Mouse (Mus musculus) frontal cortex, postnatal 36 days (tissue): Measurements from ENCODE around the gene Dph7.
"Not testable (repeated sequence)": the region's sequence is repeated elsewhere in the genome, so short reads cannot be mapped to it uniquely, and the experiment has no call there.

Experiments
- DNase-seq, 2 experiments: peaks; one replicate each; pipeline ENCODE4 v3.0.0; 2022; ENCODE audit warnings: low spot score in 2 of 2

Dph7 gene

DNA sequence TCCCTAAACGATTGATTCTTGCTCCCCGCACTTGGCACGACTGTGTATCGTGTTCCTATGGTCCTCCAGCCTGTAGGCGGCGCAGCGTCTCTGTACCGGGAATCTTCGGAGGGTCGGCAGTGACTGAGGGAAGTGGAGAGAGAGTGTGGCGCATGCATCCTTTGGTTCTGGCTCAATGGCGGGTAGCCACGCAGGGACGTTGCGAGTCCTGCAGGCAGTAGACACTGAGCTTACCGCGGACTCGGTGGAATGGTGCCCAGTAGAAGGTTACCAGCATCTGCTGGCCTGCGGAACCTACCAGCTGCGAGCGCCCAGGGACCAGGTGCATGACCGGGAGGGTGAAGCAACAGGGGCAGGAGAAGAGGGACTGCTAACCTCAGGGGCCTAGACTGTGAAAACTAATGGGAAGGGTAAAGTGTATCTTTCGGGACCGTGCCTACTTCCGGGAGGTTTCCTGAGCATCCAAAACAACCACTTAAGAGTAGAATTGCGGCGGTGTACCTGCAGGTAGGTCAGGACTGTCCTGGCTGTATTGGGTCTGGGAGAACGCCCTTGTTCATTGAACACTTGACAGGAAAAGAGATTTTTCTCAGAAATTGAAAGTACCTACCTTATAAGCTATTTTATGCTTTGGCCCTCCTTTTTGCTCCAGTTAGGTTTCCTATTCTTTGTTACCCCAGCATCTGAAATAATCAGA is at the start of gene Dph7:
TSS of gene Dph7 (plus strand) at position 97 of the 697 bp plus-strand sequence.
- DNase-seq: peak; percentile 91

DNA sequence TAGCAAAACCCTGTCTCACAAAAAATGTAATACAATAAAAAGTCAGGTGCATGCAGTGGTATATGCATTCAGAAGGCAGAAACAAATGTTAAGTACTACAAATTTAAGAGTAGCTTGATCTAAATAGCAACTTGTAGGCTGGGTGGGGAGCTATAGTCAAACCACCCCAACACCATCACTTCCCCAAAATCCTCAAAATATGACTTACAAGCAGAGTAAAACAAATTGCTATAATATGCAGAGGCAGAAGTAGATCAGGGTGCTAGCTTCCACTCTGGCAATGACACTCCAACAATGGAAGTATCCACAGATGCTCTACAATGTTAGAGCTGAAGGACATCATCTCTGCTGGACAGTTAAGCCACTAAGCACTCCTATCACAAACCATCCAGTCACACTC is 49.6 kb upstream of the Dph7 start:
- DNase-seq: no peak

DNA sequence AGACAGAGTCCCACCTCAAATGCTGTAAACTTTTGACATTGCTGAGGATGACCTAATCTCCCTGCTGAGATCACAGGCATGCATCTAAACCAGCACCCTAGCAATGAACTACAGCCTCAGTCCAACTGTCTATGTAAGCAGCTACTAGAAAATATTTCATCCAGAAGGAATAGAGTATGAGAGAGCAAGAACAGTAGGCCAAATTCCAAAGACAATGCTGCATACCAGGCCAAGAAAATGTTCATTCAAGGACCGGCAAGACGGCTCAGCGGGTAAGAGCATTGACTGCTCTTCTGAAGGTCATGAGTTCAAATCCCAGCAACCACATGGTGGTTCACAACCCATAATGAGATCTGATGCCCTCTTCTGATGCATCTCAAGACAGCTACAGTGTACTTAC is 47.4 kb upstream of the Dph7 start:
- no peak for DNase-seq

DNA sequence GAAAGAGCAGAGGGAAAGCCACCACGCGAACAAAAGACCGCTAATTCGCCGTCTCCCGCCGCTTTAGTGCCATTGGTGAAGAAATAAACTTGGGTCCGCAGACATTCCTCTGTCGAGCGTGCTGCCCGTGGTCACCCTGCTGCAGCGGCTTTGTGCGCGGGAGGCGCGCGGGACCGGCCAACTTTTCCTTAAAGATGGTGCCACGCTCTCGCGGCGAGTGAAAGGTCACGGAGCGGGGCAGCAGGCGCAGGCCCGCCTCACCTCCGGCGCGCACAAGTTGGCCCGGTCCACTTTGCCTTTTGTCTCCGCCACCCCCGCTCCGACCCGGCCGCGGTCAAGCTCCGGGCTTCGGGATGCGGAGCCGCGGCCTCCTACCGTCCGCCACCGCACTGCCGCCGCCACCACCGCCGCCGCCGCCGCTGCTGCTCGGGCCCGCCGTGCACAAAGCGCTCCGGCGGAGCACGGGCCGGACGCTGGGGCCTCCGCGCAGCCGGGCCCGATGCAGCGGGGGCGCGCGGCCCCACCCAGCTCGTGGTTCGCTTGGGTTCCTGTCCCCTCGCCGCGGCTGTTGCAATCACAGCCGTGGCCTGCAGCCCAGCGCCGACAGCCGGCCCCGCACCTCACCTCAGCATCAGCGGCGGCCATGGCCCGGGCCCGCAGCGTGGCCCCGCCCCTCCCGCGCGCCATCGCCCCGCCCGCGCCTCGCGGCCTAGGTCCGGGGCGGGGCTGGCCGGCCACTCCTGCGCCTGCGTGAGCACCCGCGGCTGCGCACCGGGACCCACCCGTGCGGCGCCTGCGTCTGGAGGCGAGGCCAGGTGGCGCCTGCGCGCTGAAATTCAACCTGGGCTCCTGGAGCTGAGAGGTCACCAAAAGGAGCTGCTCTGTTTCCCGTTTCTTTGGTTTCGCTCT is 43.0 kb upstream of the Dph7 start, which contains the start of gene Ehmt1:
TSS of gene Ehmt1 (minus strand) at position 685 of the 909 bp plus-strand sequence.
- peak; percentile 93 to 94 for DNase-seq

DNA sequence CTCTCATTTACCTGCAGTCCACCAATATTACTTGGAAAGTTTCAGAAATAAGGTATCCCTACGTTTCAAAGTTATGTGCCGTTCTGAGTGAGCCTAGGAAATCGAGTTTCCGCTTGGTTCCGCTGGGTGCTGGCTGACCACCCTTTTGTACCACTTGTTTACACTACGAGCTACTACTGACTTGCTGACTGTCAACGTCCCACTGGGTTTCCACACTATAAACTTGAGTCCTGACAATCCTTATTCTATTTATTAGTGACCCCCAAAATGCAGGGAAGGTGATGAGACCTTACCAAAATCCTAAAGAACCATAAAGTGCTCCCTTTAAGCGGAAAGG is 42.4 kb upstream of the Dph7 start:
- no peak for DNase-seq

DNA sequence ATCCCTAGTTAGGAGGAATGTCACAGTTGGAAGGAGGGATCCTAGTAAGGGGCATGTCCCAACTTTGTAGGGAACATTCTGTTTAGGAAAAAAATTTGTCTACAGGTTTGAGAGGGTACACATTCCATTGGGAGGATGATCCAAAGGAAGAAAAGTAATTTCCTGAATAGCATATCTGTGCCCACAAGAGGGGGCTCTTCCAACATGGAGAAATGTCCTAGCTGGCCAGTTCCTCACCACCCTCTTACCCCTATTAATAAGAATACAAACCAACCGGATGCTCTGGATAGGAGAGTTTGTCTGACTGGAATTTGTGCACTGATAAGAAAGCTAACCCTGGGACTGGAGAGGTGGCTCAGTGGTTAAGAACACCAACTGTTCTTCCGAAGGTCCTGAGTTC is 38.6 kb upstream of the Dph7 start:
- DNase-seq: no peak

DNA sequence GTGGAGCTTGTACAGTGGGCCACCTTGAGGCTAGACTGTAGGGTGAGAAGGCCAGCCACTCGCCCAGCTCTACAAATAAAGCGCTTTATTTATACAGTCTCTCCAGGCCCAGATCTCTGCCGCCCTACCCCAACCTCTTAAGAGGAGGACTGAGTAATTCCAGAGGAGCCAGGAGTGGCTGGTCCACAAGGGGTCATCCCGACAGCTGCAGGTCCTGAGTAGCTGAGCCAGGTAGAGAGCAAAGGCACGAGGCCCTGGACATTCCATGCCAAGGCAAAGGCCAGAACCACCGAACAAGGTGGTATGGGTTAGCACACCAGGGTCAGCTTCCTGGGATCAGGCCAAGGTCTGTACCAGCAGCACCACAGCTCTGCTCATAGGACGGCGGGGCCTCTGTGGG is 36.9 kb upstream of the Dph7 start:
- no peak for DNase-seq

DNA sequence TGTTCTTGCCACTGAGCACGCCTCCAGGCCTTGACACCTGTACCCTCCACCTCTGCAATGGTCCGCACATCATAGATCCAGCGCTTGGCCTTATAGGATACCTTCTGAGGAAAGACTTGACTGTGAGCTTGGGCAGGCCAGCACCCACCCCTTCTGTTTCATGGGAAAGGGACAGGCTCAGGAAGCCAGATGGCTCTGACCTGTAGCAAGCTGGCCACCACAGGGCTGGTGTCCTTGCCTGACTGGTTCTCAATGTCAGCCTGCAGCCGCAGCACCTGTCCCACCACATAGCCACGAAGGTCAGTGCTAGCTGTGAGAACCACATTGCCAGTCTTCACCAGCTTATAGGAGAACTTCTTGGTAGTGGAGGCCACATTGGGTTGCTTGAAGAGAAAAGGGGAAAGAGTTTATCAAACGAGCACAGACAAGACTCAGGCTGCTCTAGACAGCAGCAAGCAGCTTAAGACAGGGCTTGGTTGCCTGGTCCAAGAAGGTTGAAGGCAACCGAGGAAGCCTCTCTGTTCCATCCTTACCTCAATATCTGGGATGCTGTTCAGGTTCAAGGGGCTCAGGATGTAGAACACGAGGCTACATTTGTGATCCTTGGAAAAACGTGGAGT is 35.7 kb upstream of the Dph7 start:
- no peak for DNase-seq

DNA sequence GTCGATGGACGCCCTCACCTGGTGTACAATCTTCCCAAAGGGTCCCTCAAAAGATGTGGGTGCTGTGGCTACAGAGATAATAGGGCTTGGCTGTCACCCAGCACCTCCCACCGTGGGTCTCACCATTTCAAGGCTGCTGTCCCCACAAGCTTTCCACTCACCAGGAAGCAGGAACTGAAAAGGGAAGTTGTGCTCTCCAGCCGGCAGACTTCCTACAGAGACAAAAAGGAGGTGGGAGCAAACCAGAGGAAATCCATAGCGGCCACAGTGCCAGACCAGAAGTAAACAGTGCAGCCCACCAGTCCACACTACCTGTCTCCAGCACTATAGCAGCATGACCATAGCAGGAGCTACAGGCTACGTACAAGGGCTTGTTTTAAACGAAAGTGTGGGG is 35.2 kb upstream of the Dph7 start:
- no peak for DNase-seq

DNA sequence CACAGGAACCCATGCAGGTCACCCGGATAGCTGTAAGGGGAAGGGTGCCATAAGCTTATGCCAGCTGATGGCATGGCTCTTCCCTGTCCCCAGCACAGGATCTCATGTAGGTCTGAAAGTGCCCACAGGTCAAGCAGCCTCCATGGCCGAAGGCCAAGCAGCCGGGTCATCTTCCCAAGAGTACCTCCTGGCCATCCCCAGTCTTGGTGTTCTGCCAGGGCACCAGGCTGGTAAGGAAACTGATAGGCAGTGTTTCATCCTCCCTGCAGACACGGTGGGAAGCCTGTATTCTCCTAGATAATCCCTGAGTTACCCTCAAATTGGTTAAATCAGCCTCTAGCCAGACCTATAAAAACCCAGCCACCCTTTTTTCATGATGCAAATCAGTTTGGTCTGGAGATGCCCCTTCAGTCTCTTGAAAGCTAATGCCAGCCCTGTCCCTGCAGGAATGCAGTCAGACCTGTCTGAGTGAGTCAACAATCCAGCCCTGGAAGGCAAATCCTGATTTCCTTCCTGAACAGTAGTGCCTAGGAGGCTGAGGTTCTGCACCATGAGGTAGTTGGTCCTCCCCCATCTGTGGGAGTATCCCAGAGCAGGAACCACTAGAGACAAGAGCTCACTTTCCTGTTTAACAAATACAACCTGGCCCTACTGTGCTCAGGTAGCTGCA is 34.3 kb upstream of the Dph7 start:
- DNase-seq: no peak

DNA sequence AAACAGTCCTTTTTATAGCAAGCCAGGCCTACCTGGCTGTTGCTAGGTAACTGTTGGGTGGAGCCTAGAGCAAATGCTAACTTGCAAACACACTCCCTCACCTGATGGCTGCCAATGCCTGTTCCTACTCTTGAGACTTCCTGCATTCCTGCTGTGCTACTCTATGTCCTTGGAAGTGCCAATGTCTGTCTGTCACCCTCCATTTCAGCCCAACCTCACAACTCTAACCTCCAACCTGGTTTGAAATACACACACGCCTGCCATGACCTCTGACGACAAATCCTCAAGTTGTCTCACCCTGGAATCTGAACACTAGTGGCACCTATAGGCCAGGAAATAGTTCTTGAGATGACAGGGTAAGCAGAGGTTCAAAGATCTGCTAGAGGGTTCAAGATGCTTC is 33.1 kb upstream of the Dph7 start:
- DNase-seq: no peak

DNA sequence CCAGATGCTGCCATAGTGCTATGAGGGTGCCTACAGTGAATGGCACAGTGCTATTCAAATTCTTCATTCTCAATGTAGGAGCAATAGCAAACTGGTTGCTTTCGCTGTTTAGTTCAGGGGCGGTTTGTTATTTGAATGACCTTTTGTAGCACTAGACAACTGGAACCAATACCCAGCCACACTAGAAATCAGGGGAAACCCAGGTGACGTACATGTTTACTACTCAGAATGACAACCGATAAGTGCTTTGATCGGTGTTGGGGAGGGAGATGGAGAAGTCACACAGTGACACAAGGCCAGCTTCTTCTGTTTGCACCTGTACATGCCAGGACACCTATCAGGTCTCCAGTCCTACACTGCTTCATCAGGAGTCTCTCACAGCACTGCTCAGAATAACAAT is 32.6 kb upstream of the Dph7 start:
- no peak for DNase-seq

DNA sequence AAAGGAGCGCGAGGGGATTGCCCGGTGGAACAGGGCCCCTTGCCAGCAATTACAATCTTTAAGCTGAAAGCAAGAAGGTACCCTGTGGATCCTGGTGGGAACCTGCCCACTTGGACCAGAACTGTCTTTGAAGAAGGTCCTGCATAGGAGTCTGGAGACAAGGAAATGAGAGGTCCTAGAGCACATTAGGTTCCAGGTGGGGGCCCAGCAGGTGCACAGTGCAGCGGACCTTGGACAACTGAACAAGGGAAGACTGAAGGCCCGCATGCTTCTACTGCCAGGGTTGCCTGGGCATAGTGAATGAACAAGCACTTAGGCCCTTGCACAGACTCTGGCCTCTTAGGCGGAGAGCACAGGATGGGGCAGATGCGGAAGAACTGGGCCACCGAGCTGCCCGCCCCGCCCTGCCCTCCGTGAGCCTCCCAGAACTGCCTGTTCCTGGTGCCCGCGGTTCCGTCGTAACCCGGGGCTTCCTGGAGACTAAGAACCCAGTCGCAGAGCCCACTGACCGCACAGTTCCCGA is 27.7 kb upstream of the Dph7 start:
- DNase-seq: peak in 1 of 2 experiments; percentile 16

DNA sequence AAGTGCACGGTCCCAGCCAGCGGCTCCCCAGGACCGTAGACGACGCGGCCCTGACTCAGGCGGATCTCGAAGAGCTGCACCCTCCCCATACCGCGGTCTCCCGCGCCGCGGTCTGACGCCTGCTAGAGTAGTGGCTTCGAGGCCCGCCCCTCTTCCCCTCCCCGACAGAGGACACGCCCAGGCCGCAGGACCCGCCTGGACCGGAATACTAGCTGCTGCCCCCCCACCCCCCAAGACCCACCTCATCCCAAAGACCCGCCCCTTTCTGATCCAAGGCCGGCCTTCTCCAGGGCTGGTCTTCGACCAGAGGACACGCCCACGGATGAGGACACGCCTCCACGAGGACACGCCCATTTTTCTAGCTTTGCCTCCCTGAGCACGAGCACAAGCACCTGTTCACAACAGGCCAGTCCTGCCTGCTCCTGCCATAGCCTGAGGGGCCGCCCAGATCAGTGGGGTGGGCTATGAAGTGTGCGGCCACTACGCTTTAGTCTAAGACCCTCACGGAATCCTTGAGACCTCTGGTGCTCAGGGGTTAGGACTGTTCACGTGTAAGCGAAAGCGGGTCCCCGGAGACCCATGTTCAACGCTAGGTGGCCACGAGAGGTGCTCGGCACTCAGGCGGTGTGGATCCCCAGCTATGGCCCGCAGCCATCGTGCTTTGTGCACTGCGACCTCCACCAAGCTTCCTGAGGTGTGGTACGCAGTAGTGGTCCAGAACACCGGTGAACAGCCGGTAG is 27.0 kb upstream of the Dph7 start, which contains the start of gene Arrdc1:
TSS of gene Arrdc1 (minus strand) at position 196 of the 740 bp plus-strand sequence.
- peak; percentile 72 to 84 for DNase-seq

DNA sequence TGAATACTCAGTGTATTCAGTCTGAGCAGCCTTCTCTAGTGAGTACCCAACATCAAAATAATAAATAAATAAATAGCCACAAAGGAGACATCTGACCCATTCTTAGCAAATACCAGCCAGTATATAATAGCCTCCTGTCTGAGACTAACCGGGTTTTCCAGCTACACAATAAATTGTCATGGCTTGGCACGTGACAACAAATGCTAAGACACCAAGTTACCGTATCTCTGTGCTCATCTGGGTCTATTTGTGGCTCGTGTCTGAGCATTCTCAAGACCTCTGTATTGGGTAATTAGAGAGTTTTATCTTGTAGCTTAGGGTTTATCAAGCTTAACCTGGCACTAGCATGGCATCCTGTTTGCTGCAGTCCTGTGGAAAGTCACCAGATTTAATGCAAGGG is 20.1 kb upstream of the Dph7 start:
- no peak for DNase-seq

DNA sequence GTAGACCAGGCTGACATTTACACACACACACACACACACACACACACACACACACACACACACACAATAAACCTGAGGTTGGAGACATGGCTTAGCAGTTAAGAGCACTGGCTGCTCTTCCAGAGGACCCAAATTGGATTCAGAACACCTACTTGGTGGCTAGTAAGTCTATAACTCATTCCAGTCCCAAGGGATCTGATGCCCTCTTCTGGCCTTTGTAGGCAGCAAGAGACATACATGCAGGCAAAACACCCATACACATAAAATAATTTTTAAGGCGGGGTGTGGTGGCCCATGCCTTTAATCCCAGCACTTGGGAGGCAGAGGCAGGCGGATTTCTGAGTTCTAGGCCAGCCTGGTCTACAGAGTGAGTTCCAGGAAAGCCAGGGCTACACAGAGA is 17.9 kb upstream of the Dph7 start:
- DNase-seq: not testable (repeated sequence)

DNA sequence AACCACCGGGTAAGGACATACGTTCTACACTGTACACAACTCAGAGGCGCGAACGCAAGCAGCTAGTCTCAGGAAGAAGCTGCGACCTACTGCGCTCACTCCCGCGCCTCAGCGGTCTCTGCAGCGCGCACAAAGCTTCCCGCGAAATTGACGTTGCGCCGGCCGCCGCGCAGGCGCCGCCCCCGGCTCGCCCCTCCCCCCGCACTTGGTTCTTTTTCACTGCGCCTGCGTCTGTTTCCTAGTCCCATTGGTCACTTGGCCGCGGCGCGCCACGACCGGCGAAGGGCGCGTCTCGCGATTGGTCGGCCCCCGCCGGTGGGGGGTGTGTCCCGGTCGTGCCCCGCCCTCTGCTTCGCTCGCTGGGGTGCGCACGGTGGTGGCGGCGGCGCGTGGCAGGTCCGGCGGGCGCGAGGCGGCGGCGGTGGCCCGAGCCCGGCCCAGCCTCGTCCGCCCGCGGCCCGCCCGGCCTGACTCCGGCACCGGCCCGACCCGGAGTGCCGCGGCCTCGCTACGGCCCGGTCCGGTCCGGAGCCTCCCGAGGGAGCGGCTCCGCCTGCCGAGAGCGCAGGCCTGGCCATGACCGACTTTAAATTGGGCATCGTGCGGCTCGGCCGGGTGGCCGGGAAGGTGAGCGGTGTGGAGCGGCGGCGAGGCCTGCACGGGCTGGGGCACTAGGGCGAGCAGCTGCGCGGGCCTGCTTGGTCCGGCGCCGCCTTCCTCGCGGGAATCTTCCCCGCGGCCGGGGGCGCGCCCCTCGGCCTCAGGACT is 12.6 kb upstream of the Dph7 start, which contains the start of gene Zmynd19:
TSS of gene Zmynd19 (plus strand) at position 372 of the 768 bp plus-strand sequence.
- peak; percentile 96 to 97 for DNase-seq

DNA sequence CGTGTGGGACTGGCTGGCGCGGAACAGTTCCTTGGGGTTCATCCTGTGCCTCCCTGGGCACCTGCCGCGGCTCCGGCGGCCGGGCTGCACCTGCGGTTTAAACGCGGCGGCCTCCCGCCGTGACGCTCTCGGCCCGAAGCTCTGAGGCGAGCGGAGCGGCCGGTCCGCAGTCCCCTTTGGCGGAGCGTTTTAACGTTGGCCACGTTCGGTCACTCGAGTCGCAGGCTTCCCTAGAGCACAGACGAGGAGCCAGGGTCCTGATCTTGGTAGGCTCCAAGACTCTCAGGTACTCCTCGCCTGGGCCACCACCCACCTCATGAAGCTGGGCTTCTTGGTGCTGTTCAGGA is 12.0 kb upstream of the Dph7 start:
- no peak for DNase-seq

DNA sequence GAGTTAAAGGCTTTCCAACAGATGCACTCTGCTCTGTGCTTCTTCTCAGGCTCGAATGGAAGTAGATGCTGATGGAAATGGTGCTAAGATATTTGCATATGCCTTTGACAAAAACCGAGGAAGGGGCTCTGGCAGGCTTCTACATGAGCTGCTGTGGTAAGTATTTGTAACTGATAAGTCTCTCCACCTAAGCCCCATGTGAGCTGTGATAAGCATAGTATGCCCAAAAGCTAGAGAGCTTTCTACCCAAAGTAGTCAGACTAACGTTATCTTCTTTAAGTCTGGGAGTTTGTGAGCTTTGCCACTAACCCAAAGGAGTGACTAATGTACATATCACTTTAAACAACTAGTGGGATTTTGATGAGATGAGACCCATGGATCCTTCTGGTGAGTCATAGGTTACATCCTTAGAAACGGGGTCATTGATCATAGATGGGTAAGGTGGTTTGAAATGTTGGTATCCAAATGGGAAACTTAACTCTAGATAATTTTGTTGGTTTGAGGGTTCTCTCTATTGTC is 9.6 kb upstream of the Dph7 start:
- no peak for DNase-seq

DNA sequence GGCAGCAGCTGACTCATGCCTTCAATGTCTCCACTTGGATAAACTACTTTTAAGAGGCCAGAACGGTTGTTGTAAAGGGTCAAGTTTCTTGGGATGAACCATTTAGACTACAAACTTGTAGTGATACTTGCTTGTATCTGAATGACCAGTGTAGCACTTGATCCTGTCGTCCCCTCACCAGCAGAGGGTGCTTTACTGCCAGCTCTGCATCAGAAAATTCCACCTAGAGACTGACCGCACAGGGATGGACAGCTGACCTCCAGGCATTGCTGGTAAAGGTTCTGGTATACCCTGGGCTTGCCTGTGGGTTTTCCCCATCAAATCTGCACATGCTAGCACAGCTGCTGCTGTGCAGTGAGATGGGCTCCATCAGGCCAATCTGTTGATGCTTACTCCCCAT is 1.3 kb upstream of the Dph7 start:
- peak in 1 of 2 experiments; percentile 38 for DNase-seq
